Mouse (Mus musculus) forebrain, postnatal 0 days (tissue): ENCODE results near the gene Ube2o. TPM values are rescaled to one million over a fixed set of nuclear protein-coding genes. Genes with fewer than 3 reads are reported as not detected.

Source experiments
- ATAC-seq: fragments of 200-750 bp; cut with Nextera tagmentation; 2 replicates; pipeline ENCODE4 v1.8.0; 2017; ENCODE audit warnings: mild to moderate bottlenecking, moderate library complexity
- DNase-seq: peaks from one replicate; pipeline ENCODE4 v3.0.0-alpha.2; 2015
- H3K27ac ChIP-seq: fragments of 300-500 bp; sonication (generic); 2 replicates; pipeline ENCODE4 v1.5.1; 2014; ENCODE audit warnings: low read depth, mild to moderate bottlenecking, antibody characterized with exemption, low read length, moderate library complexity, mixed read lengths
- H3K27me3 ChIP-seq: fragments of 300-500 bp; sonication (generic); 2 replicates; pipeline ENCODE4 v1.6.1; 2014; ENCODE audit warnings: mild to moderate bottlenecking, low read length, mixed read lengths; ENCODE audit not compliant: insufficient read depth
- H3K36me3 ChIP-seq: fragments of 300-500 bp; sonication (generic); 2 replicates; pipeline ENCODE4 v1.6.1; 2014; ENCODE audit warnings: mild to moderate bottlenecking, moderate library complexity; ENCODE audit not compliant: insufficient read depth
- H3K4me1 ChIP-seq: fragments of 300-500 bp; sonication (generic); 2 replicates; pipeline ENCODE4 v1.6.1; 2014; ENCODE audit warnings: antibody characterized with exemption; ENCODE audit not compliant: insufficient read depth
- H3K4me2 ChIP-seq: fragments of 300-500 bp; sonication (generic); 2 replicates; pipeline ENCODE4 v1.6.1; 2014; ENCODE audit warnings: low read depth, mild to moderate bottlenecking, moderate library complexity
- H3K4me3 ChIP-seq: fragments of 300-500 bp; sonication (generic); 2 replicates; pipeline ENCODE4 v1.5.1; 2014; ENCODE audit warnings: low read depth, low read length, mixed read lengths
- H3K9ac ChIP-seq: fragments of 300-500 bp; sonication (generic); 2 replicates; pipeline ENCODE4 v1.6.1; 2014; ENCODE audit warnings: mild to moderate bottlenecking
- H3K9me3 ChIP-seq: fragments of 300-500 bp; sonication (generic); 2 replicates; pipeline ENCODE4 v1.6.1; 2016; ENCODE audit warnings: low read length
- CTCF ChIP-seq: sonication (generic); IDR thresholded peaks from 2 replicates; pipeline ENCODE4 v1.5.1; 2016; ENCODE audit warnings: antibody characterized with exemption, control low read depth, low read depth
- WGBS: fragments of 180-500 bp; shearing (Covaris S2); extraction: QIAGEN DNeasy Blood & Tissue Kit; methylation state at CpG from one replicate; pipeline ENCODE4 v1.1.7; 2014; 5-methylcytosine and 5-hydroxymethylcytosine counted together
- polyA plus RNA-seq: library from polyadenylated mRNA; unstranded; fragments of >200 nt; fragmentation: Nextera tagmentation; extraction: Ambion mirVana; gene quantifications from 2 replicates; pipeline ENCODE4 v1.2.1, GENCODE M21; 2015
- total RNA-seq: library from RNA; depleted of rRNA; stranded (reverse); fragments of >200 nt; gene quantifications from 2 replicates; pipeline ENCODE4 v1.2.3, GENCODE M21; 2014

Gene Ube2o
- total and polyA plus RNA-seq, 2 experiments from 2014 or later, result 32.1 to 94.1 TPM

GRCm38 (mm10) chr11:116554171-116554878 lies 26.9 kb downstream of the Ube2o start:
- Histone ChIP-seq H3K4me1 (peaks cover 11% of the 10 kb centered on the region), H3K36me3 (no peaks in the 10 kb centered on the region), H3K4me2 (no peak overlapping the region), H3K4me3 (no peak overlapping the region), H3K9me3 (no peaks in the 10 kb centered on the region), H3K27me3 (no peaks in the 10 kb centered on the region), H3K27ac (no peak overlapping the region), H3K9ac (no peak overlapping the region)
- 46% methylated on average over 12 of the region's 12 CpGs for WGBS
- ATAC-seq, result peak; percentile 50; the same call in 1 of the 2 replicates
- peak; percentile 77 for DNase-seq
- TF ChIP-seq CTCF, result peak; percentile 87

GRCm38 (mm10) chr11:116552194-116552593 lies 29.1 kb downstream of the Ube2o start:
- ATAC-seq (no peak), DNase-seq (no peak)
- WGBS, result 97% methylated on average over 1 of the region's 1 CpGs
- no peak for TF ChIP-seq CTCF
- H3K9ac ChIP-seq, result no peak overlapping the region
- H3K4me3 ChIP-seq, result no peak overlapping the region
- H3K27me3 ChIP-seq, result no peaks in the 10 kb centered on the region
- no peak overlapping the region for H3K27ac ChIP-seq
- no peak overlapping the region for H3K4me2 ChIP-seq
- peaks cover 11% of the 10 kb centered on the region for H3K4me1 ChIP-seq
- no peaks in the 10 kb centered on the region for H3K9me3 ChIP-seq
- H3K36me3 ChIP-seq, result peaks cover 13% of the 10 kb centered on the region

- H3K36me3 ChIP-seq, result peaks cover 28% of the 10 kb centered on the region
- no peak overlapping the region; the same call in 1 of the 2 replicates for H3K27ac ChIP-seq
- 75% methylated on average over 7 of the region's 7 CpGs for WGBS
- no peak overlapping the region for H3K4me2 ChIP-seq
- H3K27me3 ChIP-seq, result no peaks in the 10 kb centered on the region
- ATAC-seq (no peak), DNase-seq (no peak)
- H3K4me3 ChIP-seq, result no peak overlapping the region
- H3K9ac ChIP-seq, result no peak overlapping the region
- no peak for TF ChIP-seq CTCF
- H3K4me1 ChIP-seq, result peaks cover 8% of the 10 kb centered on the region
- no peaks in the 10 kb centered on the region for H3K9me3 ChIP-seq
Measured at GRCm38 (mm10) chr11:116550748-116551147, 30.5 kb downstream of the Ube2o start.

GRCm38 (mm10) chr11:116549273-116550038 lies 31.8 kb downstream of the Ube2o start:
- no peaks in the 10 kb centered on the region for H3K27me3 ChIP-seq
- H3K4me2 ChIP-seq, result no peak overlapping the region
- TF ChIP-seq CTCF, result no peak
- no peak overlapping the region for H3K9ac ChIP-seq
- no peaks in the 10 kb centered on the region for H3K9me3 ChIP-seq
- DNase-seq (no peak), ATAC-seq (no peak)
- no peak overlapping the region for H3K27ac ChIP-seq
- 90% methylated on average over 11 of the region's 11 CpGs for WGBS
- peaks cover 41% of the 10 kb centered on the region for H3K36me3 ChIP-seq
- H3K4me3 ChIP-seq, result no peak overlapping the region
- no peaks in the 10 kb centered on the region for H3K4me1 ChIP-seq

- Histone ChIP-seq H3K27ac (no peak overlapping the region), H3K9me3 (no peaks in the 10 kb centered on the region), H3K36me3 (peaks cover 48% of the 10 kb centered on the region), H3K4me3 (no peak overlapping the region), H3K9ac (no peak overlapping the region), H3K27me3 (no peaks in the 10 kb centered on the region), H3K4me1 (no peaks in the 10 kb centered on the region), H3K4me2 (no peak overlapping the region)
- 93% methylated on average over 9 of the region's 9 CpGs for WGBS
- ATAC-seq (no peak), DNase-seq (no peak)
- TF ChIP-seq CTCF, result no peak
Measured at GRCm38 (mm10) chr11:116548780-116549179, 32.5 kb downstream of the Ube2o start.

GRCm38 (mm10) chr11:116547296-116548060 lies 33.8 kb downstream of the Ube2o start:
- no peak overlapping the region for H3K4me2 ChIP-seq
- DNase-seq, result no peak
- no peaks in the 10 kb centered on the region for H3K27me3 ChIP-seq
- WGBS, result 72% methylated on average over 17 of the region's 17 CpGs
- H3K4me3 ChIP-seq, result no peak overlapping the region
- H3K9ac ChIP-seq, result no peak overlapping the region
- ATAC-seq, result no peak
- no peak overlapping the region for H3K27ac ChIP-seq
- no peaks in the 10 kb centered on the region for H3K9me3 ChIP-seq
- H3K4me1 ChIP-seq, result no peaks in the 10 kb centered on the region
- TF ChIP-seq CTCF, result no peak
- peaks cover 60% of the 10 kb centered on the region for H3K36me3 ChIP-seq
